Mouse (Mus musculus): Measurements from ENCODE around the gene Inpp5k.

GRCm38 (mm10) chr11:75684956-75685355 is 54.2 kb downstream of the Inpp5k start:
- no peak for TF ChIP-seq CTCF (conservative IDR thresholded peaks at IDR 0.05; ENCODE audit: low read length)
- TF ChIP-seq NANOG (IDR thresholded peaks at IDR 0.05; ENCODE audit: borderline replicate concordance, low read length) = no peak

All from E14TG2a.4 (cell line).